Mouse (Mus musculus) ovary, postnatal 36 days (tissue): ENCODE results near the gene Olfr574.

Source experiments
- DNase-seq: peaks from one replicate; pipeline ENCODE4 v3.0.0; 2022; ENCODE audit warnings: low spot score, mixed read lengths

Olfr574 gene

DNA sequence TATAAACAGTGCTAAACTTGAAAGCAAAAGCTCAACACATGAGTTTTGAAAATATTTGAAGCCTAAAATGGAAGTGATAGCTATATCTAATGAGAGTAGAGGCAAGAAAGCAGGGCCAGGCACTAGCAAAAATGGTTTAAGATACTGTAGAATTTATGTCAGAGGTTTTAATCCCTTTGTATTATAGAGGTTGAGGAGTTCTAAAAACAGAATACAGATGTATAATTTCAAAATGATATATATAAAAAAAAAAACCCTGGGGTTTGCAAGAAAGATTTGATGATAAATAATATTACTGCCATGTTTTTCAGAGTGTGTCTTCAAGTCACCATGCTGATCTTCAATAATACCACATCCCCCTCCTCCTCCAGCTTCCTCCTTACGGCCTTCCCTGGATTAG is at the start of gene Olfr574:
Olfr574 (plus strand) TSS at position 301 of the 400 bp plus-strand sequence.
- DNase-seq, result no peak

DNA sequence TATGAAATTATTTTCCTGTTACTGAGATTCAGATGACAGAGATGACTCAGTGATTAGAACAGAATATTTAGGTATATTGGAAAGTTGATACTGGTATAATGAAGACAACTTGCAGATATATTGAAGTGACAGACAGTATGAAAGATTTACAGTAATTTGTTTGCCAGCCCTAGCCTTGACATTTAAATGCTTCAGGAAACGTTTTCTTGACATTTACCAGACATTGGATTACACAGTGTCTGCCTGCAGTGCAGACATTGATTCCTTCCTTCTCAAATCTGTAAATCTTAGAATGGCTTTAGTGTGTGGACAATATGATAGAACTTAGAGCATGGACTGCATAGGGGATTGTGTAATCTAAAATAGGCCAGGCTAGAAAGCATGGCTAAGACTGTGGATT is 33.0 kb upstream of the Olfr574 start:
- DNase-seq, result no peak

DNA sequence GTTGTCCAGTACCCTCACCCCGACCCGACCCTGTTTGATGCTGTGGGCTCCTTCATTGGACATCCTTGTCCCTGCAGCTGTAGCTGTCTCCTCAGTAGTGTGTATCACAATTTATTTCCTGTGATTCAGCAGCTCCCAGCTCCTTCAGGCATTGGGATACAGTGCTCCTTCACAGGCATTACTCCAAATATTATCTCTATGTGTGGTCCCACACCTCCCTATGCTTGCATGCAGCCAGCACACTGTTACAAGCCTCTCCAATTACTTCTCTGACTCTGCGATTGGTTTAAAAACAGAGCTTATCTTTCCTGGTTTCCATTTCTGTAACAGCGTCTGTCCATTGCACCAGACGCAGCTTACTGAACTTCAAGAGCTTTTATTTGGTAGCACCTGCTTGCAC is 31.9 kb upstream of the Olfr574 start:
- no peak for DNase-seq

DNA sequence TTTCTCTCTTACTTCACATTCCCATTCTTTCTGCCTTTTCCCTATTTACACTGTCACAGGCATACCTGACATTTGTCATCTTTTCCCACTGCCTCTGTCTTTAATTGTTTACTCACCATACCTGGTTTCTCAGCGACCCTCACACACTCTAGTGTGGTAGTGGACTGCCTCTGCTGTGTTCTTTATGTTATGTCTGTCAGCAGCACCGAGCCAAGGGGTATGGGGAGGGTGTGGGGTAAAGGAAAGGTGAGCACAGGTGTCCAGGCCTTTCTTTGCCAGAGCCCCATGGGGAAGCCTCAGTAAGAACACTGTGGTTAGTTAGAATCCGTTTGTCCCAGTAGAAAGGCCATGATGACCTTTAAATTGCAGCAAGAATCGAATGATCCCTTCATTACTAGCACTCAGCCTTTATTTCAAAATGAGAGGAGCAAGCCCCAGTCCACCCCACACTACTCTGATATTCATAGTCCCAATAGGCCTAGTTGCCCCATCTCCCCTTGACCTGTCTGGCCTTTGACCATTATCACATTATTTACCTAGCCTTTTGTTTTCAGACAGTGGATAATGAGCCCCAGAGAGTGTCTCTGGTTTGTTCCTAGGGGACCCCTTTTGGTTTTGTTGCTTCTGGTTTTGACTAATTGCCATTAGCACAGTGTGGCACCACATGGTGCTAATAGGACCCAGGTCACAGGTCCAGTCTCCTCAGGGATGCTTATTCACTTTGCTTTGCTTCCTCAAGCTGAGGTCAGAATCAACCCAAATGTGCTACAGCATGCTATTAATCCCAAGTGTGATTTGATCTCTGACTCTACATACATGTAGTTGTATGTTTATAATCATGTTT is 31.0 kb upstream of the Olfr574 start, which contains the start of gene Olfr571:
Olfr571 (minus strand) TSS at position 505 of the 844 bp plus-strand sequence.
- no peak for DNase-seq

DNA sequence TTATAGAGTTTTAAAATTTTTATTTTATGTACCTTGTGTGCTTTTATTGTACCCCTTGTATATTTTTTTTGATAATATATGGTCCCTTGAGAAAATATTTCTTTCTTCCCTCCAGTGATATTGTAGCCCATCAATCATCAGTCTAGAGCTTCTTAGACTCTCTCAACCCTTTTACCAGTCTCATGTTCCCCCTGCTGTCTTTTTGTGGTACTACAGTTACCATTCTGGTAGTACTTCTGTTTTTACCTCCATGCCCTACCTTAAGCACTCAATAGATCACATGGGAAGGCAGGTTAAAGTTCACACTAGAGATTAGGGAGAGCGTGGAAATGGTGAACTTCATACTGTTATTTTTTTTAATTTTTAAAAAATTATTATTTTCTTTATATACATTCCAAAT is 28.6 kb upstream of the Olfr574 start:
- no peak for DNase-seq

DNA sequence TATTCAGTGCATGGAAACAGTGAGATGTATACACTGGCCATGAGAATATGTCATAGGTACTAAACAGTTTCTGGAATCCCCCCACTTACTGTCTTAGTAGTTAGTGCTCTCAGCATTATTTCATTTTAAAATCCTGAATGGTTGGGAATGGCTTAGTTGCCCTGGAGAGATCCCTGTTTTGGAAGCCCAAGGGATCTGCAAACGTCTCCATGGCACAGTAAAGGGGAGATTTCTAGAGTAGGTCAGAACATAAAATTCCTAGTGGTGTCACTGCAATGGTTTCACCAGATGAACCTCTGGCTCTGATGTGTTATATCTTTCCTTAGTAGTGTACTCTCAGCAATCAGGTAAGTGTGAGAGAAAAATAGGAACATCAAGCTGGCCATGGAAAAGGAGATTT is 24.2 kb upstream of the Olfr574 start, which contains the start of gene Olfr572:
Olfr572 (plus strand) TSS at position 301 of the 400 bp plus-strand sequence.
- DNase-seq, result no peak

DNA sequence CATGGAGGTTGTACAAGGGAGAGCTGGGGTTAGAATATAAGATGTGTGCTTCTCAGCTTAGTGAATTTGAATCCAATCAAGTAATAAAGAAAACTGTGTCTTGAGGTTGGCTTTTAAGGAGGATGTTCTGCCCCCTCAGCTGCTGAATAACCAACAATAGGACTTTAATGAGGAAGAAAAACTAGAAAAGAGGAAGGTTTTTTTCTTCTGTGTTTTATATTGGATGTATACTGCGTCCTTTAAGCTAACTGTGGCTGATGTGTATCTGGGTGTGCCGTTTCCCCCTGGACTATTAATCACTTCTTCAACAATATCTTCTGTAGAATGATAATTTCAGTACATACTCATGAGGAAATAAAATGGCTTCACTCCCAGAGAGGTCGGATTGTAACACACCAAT is 21.2 kb upstream of the Olfr574 start:
- no peak for DNase-seq

DNA sequence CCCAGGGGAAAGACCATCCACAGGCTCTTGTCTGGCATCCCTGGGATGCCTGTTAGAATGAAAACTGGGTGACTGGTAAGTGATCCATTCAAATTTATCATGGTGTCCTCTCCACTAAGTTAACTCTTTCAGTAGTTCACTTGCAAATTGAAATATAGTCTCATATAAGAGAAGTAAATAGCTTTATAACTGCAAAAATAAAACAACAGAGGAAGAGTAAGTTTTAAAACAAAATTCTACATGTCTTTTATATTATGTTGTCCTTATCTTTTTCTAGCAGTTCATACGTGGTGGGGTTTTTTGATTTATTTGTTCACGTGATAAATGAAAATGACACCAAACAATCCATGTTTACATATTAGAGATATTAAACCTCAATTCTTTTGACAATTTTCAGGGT is 5.8 kb upstream of the Olfr574 start, which contains the start of gene Olfr573-ps1:
Olfr573-ps1 (minus strand) TSS at position 101 of the 400 bp plus-strand sequence.
- DNase-seq, result no peak

DNA sequence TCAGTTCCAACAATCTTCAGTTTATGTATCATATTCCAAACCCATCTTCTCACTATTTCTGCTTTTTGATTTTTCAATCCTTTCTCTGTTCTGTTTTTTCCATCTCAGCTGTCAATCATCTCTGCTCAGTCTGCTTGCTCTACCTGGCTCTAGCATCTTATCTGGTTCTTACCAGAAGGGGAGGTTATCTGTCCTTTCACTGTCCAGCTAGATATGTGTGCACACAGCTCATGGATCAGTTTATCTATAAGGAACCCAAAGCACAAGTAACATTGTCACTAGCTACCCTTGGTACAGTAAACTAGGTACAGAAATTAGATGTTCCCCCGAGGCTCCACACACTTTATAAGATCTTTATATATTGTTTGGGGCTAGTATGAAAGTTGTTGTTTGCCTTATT is 4.8 kb upstream of the Olfr574 start:
- no peak for DNase-seq

DNA sequence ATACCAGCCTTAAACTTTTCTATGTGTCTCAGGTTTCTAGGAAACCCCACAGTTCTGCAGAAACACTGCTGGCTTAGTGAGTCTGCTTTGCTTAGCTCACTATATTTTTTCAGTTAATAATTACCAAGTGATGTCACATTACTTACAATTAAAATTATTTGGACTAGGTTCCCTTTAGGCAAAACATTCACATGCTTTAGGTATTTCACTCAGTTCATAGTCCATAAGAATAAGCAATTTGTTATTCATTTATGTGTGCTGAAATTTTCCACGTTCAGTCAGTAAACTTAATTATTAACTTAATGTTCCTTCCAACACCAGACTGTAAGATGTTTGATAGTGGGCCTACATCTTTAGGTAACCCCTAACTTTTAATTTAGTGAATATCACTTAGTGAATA is 2.5 kb downstream of the Olfr574 start:
- no peak for DNase-seq

DNA sequence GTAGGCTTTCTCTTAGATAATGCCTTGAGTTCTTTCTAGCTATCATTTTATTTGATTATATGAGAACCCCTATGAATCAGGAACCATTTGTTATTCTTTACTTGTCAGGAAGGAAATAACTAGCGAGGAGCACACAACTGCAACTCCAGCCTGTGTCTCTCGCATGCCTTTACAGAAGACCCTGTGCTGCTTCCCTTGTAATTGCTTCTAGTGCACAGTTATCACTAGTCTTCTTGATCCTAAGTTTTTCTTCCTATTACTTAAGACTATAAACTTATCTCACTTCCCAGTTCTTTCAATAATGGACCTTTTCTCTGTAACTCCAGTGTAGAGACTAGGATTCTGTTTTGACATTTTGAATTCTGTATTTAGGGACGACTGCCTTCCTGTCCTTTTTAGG is 9.9 kb downstream of the Olfr574 start:
- DNase-seq, result no peak

DNA sequence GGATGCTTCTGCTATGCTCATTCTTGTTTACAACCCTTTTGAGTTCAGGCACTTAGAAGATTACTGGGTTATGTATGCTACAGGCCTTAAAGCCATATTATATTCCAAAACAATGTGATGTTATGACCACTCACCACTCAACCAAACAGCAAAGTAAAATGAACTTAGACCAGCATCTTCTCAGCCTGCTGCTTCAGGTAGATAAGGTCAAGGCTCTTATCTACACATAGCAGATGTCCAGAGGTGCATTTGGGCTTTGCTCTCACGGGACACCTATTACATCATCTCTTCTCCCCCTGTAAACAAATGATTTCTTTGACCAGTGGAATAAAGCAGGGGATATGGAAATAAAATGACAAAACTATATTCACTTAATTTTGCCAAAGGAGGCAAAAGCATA is 10.3 kb downstream of the Olfr574 start, which contains the start of gene Olfr575:
Olfr575 (minus strand) TSS at position 183 of the 400 bp plus-strand sequence.
- DNase-seq, result no peak

DNA sequence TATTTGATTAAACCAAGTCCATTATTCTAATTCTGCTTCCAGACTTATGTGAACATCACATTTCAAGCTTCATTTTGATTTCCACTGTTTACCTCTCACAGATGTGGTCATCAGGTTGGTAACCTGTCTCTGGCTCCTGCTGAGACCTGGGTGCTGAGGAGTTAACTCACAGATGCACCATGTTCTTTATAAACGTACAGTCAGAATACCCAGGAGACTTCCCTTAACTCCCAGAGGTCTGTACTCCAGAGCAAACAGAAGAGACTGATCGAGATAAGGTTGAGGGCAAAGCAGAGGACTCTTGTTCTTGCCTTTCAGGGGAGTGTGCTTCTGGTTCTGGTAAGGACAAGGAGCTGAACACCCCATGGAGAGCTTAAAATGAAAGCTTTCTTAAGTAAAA is 14.1 kb downstream of the Olfr574 start, which contains the start of gene Olfr576:
Olfr576 (plus strand) TSS at position 301 of the 400 bp plus-strand sequence.
- no peak for DNase-seq

DNA sequence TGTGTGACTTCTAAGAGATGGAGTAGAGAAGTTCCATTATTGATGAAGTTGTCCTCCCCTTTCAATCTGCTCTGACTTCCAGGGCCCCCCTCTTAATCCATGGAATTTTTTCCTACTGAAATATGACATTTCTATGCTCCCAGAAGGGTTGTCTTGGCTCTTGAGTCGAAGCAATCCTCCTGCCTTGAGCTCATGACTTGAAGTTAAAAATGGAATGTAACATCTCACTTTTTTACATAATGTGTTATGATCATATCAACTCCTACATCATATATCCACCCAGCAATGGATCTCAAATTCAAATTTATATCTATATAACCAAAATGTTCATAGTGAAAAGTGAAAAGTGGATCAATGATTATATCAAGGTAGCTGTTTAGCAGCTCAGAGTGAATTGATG is 26.1 kb downstream of the Olfr574 start:
- no peak for DNase-seq

DNA sequence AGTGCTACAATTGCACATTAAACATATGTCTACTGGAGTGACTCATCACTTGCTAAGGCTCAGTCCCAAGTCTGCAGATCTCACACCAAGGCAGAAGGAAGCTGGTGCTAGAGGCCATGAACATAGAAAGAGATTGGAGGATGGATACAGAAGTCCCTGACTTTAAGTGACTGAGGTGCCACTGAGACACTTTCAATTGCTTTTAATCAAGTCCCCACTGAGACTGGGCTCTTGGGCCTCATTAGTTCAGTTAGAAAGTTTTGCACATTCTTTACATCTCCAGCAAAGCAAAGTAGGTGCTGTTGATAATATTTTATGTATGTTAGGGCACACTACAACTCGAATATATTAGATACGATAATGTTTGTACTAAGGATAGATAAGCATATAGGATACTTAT is 27.6 kb downstream of the Olfr574 start, which contains the start of gene Olfr577:
Olfr577 (minus strand) TSS at position 101 of the 400 bp plus-strand sequence.
- DNase-seq, result no peak

DNA sequence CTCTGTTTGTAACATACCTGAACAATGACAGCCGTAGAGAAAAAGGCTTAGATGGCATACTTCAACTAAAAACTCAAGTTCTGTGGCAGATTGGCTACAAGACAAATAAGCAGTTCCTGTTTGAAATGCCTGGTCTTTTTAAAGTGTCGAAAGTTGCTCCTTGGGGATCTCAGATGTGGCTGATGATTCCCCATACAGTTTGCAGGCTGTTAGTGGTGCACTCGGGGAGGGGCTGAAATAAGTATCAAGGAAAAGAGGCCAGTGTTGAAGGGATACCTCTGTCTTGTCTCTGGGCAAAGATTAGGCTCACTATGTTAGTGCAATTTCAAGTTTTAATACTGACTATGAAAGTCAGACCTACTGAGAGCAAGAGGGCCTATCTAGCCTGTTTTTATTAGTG is 41.0 kb downstream of the Olfr574 start, which contains the start of gene Olfr578:
Olfr578 (minus strand) TSS at position 101 of the 400 bp plus-strand sequence.
- DNase-seq, result no peak
